Mouse (Mus musculus): ENCODE data around the gene Anxa1. TPM values are rescaled to one million over a fixed set of nuclear protein-coding genes. Genes with fewer than 3 reads are reported as not detected.

The Anxa1 gene
- total RNA-seq (2017), result 354 to 449 TPM (median 418 TPM) in 3 replicates

DNA sequence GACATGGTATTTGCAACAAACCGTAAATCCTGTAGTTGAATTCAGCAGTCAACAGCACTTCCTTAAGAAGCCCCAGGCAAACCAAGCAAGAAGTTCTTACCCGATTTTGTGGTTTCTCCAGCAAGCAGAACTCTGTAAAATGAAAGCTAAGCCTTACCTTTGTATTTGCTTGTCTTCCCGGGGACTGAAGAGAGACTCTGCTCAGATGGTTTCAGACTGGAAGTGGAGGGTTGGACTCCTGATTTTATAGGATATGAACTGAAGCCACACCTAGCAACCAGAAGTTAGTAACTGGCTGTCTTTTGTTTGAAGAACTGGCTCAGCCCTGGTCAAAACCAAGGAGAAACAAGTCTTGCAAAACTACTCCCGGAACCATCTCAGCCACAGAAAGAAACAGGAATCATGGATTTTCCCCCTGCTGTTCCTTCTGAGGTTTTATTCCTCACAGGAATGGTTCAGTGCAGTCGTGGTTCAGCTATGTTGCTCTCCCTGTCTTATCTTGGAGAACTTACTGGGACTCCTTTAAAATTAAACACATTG lies at the start of gene Anxa1:
Anxa1 (minus strand) TSS at position 490 of the 540 bp plus-strand sequence.
- 0 out of 2 replicates have a peak, but pooled peaks have one; percentile 34 for ATAC-seq (replicated peaks; ENCODE audit: insufficient number of reproducible peaks, low FRiP score, low TSS enrichment, poor library complexity, severe bottlenecking)

DNA sequence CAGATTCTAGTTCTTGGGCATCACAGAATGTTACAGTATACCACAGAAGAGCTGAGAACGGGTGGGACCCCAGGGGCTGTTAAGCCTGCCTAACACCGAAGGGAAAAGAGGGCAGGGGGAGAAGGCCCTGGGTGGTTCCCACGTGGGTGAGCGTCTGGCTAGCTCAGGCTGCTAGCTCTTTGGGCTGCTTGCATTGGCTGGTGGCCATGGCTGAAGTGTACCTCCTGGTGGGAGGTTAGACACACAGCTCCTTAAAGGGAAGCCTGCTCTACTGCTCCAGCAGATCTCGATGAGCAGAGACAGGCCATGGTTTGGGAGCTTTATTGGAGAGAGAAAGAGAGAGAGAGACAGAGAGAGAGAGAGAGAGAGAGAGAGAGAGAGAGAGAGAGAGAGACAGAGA lies 46.3 kb upstream of the Anxa1 start:
- no peak for ATAC-seq (replicated peaks; ENCODE audit: insufficient number of reproducible peaks, low FRiP score, low TSS enrichment, poor library complexity, severe bottlenecking)

DNA sequence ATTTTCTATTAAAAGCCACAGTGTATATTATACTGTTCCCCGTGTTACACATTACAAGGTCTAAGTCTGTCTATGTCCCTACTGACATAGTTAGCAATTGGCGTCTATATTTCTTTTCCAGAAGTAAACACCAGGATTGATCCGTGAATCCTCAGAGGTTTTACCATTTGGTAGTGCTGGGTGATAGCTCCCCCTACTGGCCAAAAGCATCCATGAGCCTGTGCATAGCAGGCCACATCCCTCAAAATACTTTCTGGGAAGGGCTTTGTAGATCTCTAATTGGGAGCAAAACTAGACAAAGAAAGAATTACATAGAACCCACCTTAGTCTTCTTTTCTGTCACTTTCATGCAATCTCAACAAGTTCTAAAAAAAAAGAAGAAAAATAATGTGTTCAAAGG lies 43.8 kb upstream of the Anxa1 start:
- ATAC-seq (replicated peaks; ENCODE audit: insufficient number of reproducible peaks, low FRiP score, low TSS enrichment, poor library complexity, severe bottlenecking), result peak; percentile 85

DNA sequence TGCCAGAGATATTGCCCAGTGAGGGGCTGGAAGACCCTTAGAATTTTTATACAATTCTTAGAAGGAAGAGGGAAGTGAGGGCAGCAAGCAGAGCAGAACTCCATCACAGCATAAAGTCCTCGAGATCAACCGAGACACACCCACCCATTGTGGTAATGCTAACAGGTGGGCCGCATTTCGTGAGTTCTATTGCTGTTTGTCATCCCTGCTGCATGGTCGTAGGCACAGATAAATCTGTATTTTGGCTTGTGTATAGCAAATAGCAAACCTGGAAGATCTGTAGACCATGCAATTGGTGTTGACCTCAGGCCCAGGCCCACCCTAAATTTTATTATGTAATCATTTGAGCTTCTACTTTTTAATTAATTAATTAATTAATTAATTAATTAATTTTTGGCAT lies 43.2 kb upstream of the Anxa1 start:
- ATAC-seq (replicated peaks; ENCODE audit: insufficient number of reproducible peaks, low FRiP score, low TSS enrichment, poor library complexity, severe bottlenecking), result no peak

DNA sequence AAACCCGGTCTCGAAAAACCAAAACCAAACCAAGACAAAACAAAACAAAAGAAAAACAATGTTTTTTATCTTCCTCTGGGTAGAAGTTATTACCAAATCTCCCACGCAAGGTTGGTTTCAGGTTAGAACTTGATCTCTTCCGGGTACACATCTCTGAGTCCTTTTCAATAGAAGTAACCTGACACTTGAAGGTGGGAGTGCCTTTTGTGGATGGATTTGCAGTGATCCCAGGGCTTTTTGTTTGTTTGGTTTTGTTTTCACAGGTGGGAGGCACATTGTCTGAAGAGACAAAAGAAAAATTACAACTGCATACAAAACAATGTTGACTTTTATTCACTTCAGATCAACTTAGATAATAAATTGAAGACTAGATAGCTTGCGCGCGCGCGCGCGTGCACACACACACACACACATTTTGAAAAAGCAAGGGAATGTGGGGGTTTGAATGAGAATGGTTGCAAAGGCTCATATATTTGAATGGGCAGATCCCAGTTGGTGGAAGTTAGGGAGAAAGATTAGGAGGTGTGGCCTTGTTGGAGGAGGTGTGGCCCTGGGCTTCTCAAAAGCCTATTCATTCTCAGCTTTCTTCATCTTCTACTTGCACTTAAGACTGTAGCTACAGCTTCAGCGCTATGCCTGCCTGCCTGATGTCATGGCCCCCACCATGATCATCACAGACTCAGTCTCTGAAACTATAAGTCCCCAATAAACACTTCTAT lies 35.9 kb upstream of the Anxa1 start:
- no peak for ATAC-seq (replicated peaks; ENCODE audit: insufficient number of reproducible peaks, low FRiP score, low TSS enrichment, poor library complexity, severe bottlenecking)

DNA sequence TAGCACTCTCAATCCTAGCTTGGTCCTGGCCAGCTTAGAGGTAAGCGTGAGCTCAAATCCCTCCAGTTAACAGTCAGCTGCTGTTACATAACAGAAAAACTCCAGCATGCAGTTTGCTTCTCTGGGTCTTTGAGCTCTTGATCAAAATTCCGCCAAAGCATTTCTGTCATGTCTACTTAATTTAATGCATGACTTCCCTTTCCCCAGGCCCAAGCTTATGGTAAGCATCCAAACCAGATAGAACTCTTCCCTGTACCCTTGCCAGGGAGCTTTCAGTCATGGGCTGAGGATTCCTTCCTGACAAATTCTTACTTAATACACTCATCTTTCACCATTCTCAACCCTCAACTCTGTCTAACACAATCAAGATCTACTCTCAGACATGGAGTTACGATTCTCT lies 20.5 kb upstream of the Anxa1 start:
- no peak for ATAC-seq (replicated peaks; ENCODE audit: insufficient number of reproducible peaks, low FRiP score, low TSS enrichment, poor library complexity, severe bottlenecking)

DNA sequence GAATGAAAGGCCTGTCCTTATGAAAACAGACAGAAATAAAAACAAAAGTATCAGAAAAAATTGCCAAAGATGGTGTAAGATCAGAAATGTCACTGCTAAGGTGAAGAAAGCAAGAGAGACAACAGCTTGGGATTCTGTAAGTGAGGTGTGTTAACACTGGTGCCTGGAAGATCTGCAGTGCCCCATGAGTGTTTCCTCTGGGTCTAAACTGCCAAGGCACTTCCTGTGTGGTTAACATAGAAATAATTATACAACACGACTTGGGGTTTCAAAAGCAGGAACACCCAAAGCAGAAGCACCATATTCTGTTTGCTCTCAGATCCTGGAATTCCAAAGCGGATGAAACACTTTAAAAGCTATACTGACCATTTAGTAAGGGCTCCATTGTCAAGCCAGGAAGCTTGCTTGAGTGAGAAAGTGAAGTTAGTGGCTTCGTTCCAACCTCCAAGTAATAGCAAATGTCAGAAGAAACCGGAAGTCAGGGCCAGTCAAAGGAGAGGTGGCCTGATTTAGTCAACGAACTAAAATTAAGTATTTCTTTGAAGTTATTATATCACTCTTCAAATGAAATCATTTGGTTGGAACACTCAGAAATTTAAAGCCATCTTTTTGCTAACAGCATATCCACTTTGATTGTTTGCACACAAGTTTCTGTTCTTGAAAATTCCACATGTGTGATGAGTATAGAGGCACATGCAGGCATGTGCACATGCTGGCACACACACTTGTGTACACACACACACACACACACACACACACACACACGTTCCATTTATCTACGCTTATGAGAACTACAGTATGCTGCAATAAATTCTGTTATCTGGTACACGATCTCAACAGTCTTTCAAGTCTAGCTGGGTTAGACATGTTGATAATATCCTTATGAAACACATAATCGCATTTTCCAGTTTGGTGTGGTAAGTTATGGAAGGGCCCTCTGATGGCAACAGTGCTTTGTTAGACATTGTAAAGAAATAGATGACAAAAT lies 19.1 kb upstream of the Anxa1 start:
- peak; percentile 73; the same call in 1 of the 2 replicates for ATAC-seq (replicated peaks; ENCODE audit: insufficient number of reproducible peaks, low FRiP score, low TSS enrichment, poor library complexity, severe bottlenecking)

DNA sequence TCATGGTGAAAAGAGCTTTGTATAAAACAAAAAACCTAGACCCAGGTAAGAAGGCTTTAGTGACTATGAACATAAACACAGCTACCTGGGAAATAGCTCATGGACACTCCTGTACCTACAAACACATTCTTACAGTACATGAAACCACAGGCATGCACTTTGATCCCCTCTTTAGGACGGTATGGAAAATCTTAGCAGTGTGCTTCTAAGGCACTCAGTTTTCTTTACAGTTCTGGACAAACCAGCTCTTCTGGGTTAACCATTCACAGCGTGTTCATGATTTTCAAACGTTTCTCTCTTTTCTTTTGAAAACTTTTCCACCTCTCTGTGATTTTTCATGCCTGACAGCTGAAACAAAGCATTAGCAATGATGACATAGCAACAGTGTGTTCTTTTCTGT lies 15.7 kb upstream of the Anxa1 start:
- ATAC-seq (replicated peaks; ENCODE audit: insufficient number of reproducible peaks, low FRiP score, low TSS enrichment, poor library complexity, severe bottlenecking), result no peak

DNA sequence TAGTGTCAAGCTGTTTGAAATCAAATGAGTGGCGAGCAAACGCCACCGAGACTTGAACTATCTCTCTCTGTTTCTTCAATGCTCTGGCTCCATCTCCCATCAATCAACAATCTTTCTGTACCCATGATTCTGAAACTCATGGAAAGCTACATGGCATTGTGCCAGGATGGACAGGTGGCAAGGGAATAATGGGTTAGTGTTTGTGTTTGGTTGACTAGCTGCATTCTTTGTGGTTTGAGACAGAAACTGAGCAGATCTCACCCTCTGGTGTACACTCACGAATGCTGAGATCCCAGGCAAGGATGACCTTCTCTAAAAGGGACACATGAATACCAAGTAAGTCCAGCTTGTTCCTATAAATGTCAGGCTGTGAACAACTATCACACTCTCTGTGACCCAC lies 14.3 kb upstream of the Anxa1 start:
- ATAC-seq (replicated peaks; ENCODE audit: insufficient number of reproducible peaks, low FRiP score, low TSS enrichment, poor library complexity, severe bottlenecking), result no peak

DNA sequence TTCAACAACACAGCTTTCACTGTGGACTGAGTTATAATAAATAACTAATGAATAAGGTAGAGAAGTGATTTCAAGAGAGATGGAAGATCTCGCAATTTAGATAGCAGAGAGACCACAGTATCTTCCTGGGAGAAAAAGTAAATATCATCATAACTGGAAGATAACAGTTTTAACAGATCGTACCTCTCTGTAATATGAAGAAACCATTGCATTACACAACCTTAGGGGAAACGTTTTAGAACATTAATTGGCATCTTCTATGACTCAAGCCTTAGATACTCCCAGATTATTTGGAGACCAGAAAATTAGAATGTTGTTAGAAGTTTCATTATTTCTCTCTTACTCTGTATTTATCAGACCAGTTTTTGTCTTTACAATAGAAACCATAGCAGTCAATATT lies 13.0 kb upstream of the Anxa1 start:
- ATAC-seq (replicated peaks; ENCODE audit: insufficient number of reproducible peaks, low FRiP score, low TSS enrichment, poor library complexity, severe bottlenecking), result no peak

DNA sequence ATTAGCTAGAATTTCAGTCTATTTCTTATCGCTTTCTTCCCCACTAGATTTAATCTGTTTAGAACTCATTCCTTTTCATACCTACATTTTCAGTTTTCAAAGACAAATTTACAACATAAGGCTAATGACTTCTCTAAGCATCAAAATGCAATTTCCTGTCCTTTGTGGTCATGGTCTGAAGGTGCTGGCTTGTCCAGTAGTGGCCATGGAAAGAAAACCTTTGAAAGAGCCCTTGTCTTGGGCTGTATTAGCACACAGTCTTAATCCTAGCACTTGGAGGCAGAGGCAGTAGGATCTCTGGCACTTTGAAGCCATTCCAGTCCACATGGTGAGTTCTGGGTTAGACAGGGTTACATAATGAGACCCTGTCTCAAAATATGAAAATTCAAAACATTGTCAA lies 12.5 kb upstream of the Anxa1 start:
- no peak for ATAC-seq (replicated peaks; ENCODE audit: insufficient number of reproducible peaks, low FRiP score, low TSS enrichment, poor library complexity, severe bottlenecking)

DNA sequence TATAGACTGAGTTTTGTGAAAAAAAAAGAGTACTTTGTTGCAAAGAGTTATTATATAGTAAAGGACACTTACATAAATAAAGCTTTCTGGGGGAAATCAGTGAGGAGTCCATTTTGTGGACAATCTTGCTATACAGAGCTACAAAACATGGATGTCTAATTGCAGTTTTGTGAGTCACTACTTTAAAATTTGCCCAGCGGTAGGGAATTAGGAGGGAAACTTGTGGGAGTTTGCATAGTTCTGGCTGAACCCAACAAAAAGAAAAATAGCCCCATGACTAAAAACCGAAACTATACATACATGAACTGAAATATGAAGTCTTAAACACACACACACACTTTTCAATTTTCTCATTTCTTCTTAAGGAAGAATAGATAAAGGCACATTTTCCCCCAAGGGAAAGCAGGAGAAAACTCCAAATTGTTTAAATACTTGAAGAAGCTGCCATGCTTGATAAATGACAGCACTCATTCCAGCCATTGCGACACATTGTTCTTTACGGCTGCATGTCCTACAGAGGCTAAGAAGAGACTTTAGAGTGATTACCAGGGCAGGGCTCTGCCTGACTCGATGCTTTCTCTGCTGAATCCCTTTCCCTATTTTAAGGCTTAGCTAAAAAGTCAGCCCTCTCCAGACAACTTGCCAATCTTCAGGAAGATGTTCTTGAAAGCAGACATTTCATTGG lies 11.9 kb upstream of the Anxa1 start:
- no peak for ATAC-seq (replicated peaks; ENCODE audit: insufficient number of reproducible peaks, low FRiP score, low TSS enrichment, poor library complexity, severe bottlenecking)

DNA sequence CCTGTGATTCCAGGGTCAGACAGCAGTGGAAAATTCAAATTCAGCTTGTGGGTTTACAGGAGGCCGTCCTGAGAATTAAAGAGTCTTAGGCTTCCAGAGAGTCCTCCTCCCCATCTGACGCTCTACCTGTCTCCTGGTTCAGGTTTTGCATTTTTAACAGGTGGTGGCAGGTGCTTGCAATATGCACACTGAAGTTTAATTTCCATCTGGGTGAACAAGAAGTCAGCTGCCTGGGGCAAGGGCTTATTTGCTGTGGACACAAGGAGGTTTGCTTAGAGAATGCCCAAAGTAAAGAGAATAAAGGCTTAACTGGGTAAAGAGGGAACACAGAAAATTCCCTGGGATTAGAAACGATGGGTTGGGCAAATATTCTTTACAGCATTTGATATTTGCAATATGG lies 11.2 kb upstream of the Anxa1 start:
- ATAC-seq (replicated peaks; ENCODE audit: insufficient number of reproducible peaks, low FRiP score, low TSS enrichment, poor library complexity, severe bottlenecking), result no peak

DNA sequence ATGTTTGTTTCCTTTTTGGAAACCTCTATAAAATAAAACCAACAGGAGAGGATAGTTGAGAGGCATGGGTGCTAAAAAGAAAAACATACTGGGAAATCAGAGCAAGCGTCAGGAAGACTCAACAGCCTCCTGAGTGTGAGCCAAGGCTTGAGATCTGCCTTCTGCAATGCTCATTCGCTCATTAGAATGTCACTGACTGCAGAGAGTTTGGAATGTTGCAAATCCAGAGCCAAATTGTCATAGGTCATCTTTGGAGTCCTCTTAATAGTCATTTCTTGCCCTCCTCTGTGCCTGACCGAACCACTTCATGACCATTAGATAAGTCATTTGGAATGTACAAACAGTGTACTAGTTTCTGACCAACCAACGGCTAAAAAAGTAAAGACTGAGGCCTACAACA lies 8.4 kb upstream of the Anxa1 start:
- ATAC-seq (replicated peaks; ENCODE audit: insufficient number of reproducible peaks, low FRiP score, low TSS enrichment, poor library complexity, severe bottlenecking), result no peak

DNA sequence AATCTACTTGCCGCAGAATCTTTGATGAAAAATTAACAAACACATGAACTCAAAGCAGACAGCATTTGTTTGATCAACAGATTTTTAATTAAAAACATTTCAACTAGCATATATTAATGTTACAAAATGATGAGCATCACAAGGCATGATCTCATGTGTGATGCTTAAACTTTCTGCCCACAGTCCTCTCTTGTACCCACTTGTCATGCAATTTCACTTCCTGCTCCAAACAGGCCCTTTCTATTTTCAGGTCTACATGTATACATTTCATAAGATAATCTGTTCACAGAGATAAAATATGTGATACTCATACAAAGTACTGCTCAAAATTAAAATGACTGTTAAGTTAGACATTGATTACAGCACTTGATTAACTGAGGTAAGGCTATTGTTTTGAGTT lies 6.3 kb upstream of the Anxa1 start:
- no peak for ATAC-seq (replicated peaks; ENCODE audit: insufficient number of reproducible peaks, low FRiP score, low TSS enrichment, poor library complexity, severe bottlenecking)

DNA sequence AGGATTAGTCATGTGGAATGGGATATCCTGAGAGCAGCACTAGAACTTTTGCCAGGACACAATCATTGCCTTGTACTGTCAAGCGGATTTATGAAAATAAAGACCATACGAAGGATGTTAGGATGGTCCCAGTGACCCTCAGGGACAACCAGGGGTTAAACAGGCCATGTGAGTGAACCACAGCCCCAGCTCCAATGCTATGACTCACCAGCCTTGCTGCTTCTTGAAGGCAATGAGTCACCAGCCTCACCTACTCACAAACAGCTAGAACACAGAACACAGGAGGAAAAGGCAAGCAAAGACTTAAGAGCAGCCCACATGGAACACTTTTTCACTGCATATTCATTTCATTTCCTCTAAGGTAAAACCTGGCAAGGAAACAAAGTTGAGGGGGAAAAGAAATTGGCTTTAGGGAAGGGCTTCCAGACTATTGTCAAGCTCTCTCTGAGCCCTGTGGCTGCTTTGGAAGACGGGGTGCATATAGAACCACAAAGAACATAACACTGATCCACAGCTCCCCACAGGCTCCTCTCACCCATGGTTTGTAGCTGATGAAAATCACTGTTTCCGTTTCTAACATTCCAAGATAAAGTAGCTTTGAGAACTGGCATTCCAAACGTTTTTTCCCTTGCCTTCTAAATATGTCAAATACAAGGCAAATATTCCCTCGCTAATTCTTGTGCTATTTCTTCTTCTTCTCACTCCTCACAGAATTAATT lies 3.0 kb upstream of the Anxa1 start:
- peak; percentile 50; the same call in 1 of the 2 replicates for ATAC-seq (replicated peaks; ENCODE audit: insufficient number of reproducible peaks, low FRiP score, low TSS enrichment, poor library complexity, severe bottlenecking)

DNA sequence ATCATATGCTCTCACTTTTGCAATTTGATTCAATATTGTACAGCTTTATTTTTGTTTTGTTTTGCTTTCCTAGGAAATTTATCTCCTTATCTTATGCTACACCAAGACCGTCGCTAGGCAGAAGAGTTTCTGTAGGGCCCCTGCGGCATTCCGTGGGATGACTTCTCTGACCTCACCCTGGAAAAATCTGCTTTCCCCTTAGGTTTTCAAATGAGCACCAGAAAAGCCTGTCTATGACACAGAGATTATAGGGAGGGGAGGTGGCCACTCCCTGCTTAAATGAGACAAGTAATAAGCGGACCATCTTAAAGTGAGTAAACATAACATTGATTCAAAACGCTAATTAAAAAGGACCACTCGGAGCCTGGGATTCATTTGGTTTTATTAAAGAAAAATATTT lies 1.0 kb downstream of the Anxa1 start:
- no peak for ATAC-seq (replicated peaks; ENCODE audit: insufficient number of reproducible peaks, low FRiP score, low TSS enrichment, poor library complexity, severe bottlenecking)

DNA sequence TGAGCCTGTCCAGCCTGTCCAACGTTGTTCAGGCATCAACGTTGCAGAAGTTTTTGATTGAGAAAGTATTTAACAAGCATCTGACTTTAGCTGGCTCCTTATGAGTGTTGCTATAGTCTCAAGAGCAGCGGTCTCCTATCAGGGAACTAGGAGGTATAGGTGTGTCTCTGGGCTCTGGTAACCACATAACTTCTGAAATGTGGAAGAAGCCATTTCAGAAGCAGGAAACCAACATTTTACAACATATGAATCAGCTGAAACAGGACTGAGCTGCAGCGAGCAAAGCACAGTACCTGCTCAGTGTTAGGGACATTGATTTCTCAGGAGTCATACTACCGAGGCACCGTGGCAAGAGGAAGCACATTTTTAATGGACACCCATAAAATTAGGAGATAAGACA lies 1.5 kb downstream of the Anxa1 start:
- ATAC-seq (replicated peaks; ENCODE audit: insufficient number of reproducible peaks, low FRiP score, low TSS enrichment, poor library complexity, severe bottlenecking), result peak; percentile 33; the same call in 1 of the 2 replicates

Measured in monocyte, adult 5-6 weeks (primary cell).